Mouse (Mus musculus): ENCODE measurements at regions not wholly inside any gene's neighbourhood (a gene's known extent, or its start where the extent isn't known, plus 50 kb on each side); places are given as distances from the start of the nearest gene placed in this dataset.
"Not testable (repeated sequence)": the region's sequence is repeated elsewhere in the genome, so short reads cannot be mapped to it uniquely, and the experiment has no call there.

- in situ Hi-C loops (cut with MboI, MseI): loop anchor here (10.0 kb wide), 1 partner anchor 1422 kb away; no protein-coding TSS in a partner anchor
Measured at GRCm38 (mm10) chr15:17356586-17356985, 628.0 kb downstream of the Cdh9 start.

GRCm38 (mm10) chr15:17357083-17357774 lies 628.7 kb downstream of the Cdh9 start:
- in situ Hi-C loops (cut with MboI, MseI): loop anchor here (10.0 kb wide), 1 partner anchor 1422 kb away; no protein-coding TSS in a partner anchor

GRCm38 (mm10) chr15:17404701-17405100 lies 676.1 kb downstream of the Cdh9 start:
- in situ Hi-C loops (cut with MboI, MseI): loop anchor here (10.0 kb wide), 1 partner anchor 1300 kb away; no protein-coding TSS in a partner anchor

- in situ Hi-C loops (cut with MboI, MseI): no loop called here
Measured at GRCm38 (mm10) chr15:17427747-17428146, 699.2 kb downstream of the Cdh9 start.

- in situ Hi-C loops (cut with MboI, MseI): no loop called here
Measured at GRCm38 (mm10) chr15:17431823-17432222, 703.3 kb downstream of the Cdh9 start.

- in situ Hi-C loops (cut with MboI, MseI): no loop called here
Measured at GRCm38 (mm10) chr15:17435862-17436261, 707.3 kb downstream of the Cdh9 start.

- in situ Hi-C loops (cut with MboI, MseI): no loop called here
Measured at GRCm38 (mm10) chr15:17448218-17448617, 719.7 kb downstream of the Cdh9 start.

GRCm38 (mm10) chr15:17449736-17450135 lies 721.2 kb downstream of the Cdh9 start:
- in situ Hi-C loops (cut with MboI, MseI): not testable (repeated sequence)

GRCm38 (mm10) chr15:17467077-17467476 lies 738.5 kb downstream of the Cdh9 start:
- in situ Hi-C loops (cut with MboI, MseI): loop anchor here (10.0 kb wide), 1 partner anchor 808 kb away; no protein-coding TSS in a partner anchor

- in situ Hi-C loops (cut with MboI, MseI): no loop called here
Measured at GRCm38 (mm10) chr15:17493561-17493960, 765.0 kb downstream of the Cdh9 start.
